Mouse (Mus musculus): Measurements from ENCODE around the gene Tas2r124. TPM values are rescaled to one million over a fixed set of nuclear protein-coding genes. Genes with fewer than 3 reads are reported as not detected.

Tas2r124 gene
- not detected in 2 replicates for polyA plus RNA-seq (2015; fragmentation: Nextera tagmentation; extraction: Ambion mirVana)

GRCm38 (mm10) chr6:132754430-132754829 lies at the start of gene Tas2r124:
Gene Tas2r124, plus strand, starts transcription at chr6:132754730.
- Histone ChIP-seq H3K27me3 (ENCODE audit: insufficient read depth, low read length) (no peaks in the 10 kb centered on the region), H3K4me3 (ENCODE audit: low read length) (no peak within 1 kb of the TSS), H3K27ac (ENCODE audit: low read length) (no peak within 1 kb of the TSS), H3K9ac (replicated peaks; ENCODE audit: low read length) (no peak within 1 kb of the TSS), H3K9me3 (ENCODE audit: low read length) (no peaks in the 10 kb centered on the region), H3K4me2 (replicated peaks; ENCODE audit: low read depth, low read length) (no peak within 1 kb of the TSS), H3K4me1 (ENCODE audit: insufficient read depth, low read length) (no peaks in the 10 kb centered on the region), H3K36me3 (ENCODE audit: insufficient read depth, low read length) (no peaks in the 10 kb centered on the region)
- 89% methylated on average over 1 of the region's 1 CpGs for WGBS
- ATAC-seq (ENCODE audit: low FRiP score, low TSS enrichment), result no peak

- Histone ChIP-seq H3K9ac (replicated peaks; ENCODE audit: low read length) (no peak within 1 kb of the TSS), H3K36me3 (ENCODE audit: insufficient read depth, low read length) (no peaks in the 10 kb centered on the region), H3K4me2 (replicated peaks; ENCODE audit: low read depth, low read length) (no peak within 1 kb of the TSS), H3K9me3 (ENCODE audit: low read length) (no peaks in the 10 kb centered on the region), H3K27me3 (ENCODE audit: insufficient read depth, low read length) (no peaks in the 10 kb centered on the region), H3K4me1 (ENCODE audit: insufficient read depth, low read length) (no peaks in the 10 kb centered on the region), H3K27ac (ENCODE audit: low read length) (no peak within 1 kb of the TSS), H3K4me3 (ENCODE audit: low read length) (no peak within 1 kb of the TSS)
- no peak for ATAC-seq (ENCODE audit: low FRiP score, low TSS enrichment)
- WGBS, result 86% methylated on average over 3 of the region's 3 CpGs
Observed at GRCm38 (mm10) chr6:132711828-132712227, 42.7 kb upstream of the Tas2r124 start, which contains the start of gene Tas2r122. Gene Tas2r122, minus strand, starts transcription at chr6:132711928.

GRCm38 (mm10) chr6:132737935-132738334 lies 16.6 kb upstream of the Tas2r124 start, which contains the start of gene Tas2r115:
Gene Tas2r115, minus strand, starts transcription at chr6:132738035.
- H3K4me2 ChIP-seq (replicated peaks; ENCODE audit: low read depth, low read length), result no peak within 1 kb of the TSS
- H3K27ac ChIP-seq (ENCODE audit: low read length), result no peak within 1 kb of the TSS
- ATAC-seq (ENCODE audit: low FRiP score, low TSS enrichment), result no peak
- H3K9ac ChIP-seq (replicated peaks; ENCODE audit: low read length), result no peak within 1 kb of the TSS
- no peaks in the 10 kb centered on the region for H3K36me3 ChIP-seq (ENCODE audit: insufficient read depth, low read length)
- H3K4me1 ChIP-seq (ENCODE audit: insufficient read depth, low read length), result no peaks in the 10 kb centered on the region
- H3K4me3 ChIP-seq (ENCODE audit: low read length), result no peak within 1 kb of the TSS
- H3K27me3 ChIP-seq (ENCODE audit: insufficient read depth, low read length), result no peaks in the 10 kb centered on the region
- H3K9me3 ChIP-seq (ENCODE audit: low read length), result no peaks in the 10 kb centered on the region
- WGBS, result 76% methylated on average over 2 of the region's 2 CpGs

- no peak overlapping the region for H3K4me3 ChIP-seq (ENCODE audit: low read length)
- ATAC-seq (ENCODE audit: low FRiP score, low TSS enrichment), result no peak
- no peaks in the 10 kb centered on the region for H3K36me3 ChIP-seq (ENCODE audit: insufficient read depth, low read length)
- H3K4me1 ChIP-seq (ENCODE audit: insufficient read depth, low read length), result no peaks in the 10 kb centered on the region
- WGBS, result 91% methylated on average over 2 of the region's 2 CpGs
- H3K4me2 ChIP-seq (replicated peaks; ENCODE audit: low read depth, low read length), result no peak overlapping the region
- H3K9me3 ChIP-seq (ENCODE audit: low read length), result no peaks in the 10 kb centered on the region
- no peak overlapping the region for H3K27ac ChIP-seq (ENCODE audit: low read length)
- H3K9ac ChIP-seq (replicated peaks; ENCODE audit: low read length), result no peak overlapping the region
- no peaks in the 10 kb centered on the region for H3K27me3 ChIP-seq (ENCODE audit: insufficient read depth, low read length)
Observed at GRCm38 (mm10) chr6:132750206-132750605, 4.3 kb upstream of the Tas2r124 start.

GRCm38 (mm10) chr6:132761831-132762230 lies 7.3 kb downstream of the Tas2r124 start, which contains the start of gene Tas2r102:
Gene Tas2r102, plus strand, starts transcription at chr6:132762131.
- Histone ChIP-seq H3K36me3 (ENCODE audit: insufficient read depth, low read length) (no peaks in the 10 kb centered on the region), H3K9me3 (ENCODE audit: low read length) (no peaks in the 10 kb centered on the region), H3K4me2 (replicated peaks; ENCODE audit: low read depth, low read length) (no peak within 1 kb of the TSS), H3K27ac (ENCODE audit: low read length) (no peak within 1 kb of the TSS), H3K4me3 (ENCODE audit: low read length) (no peak within 1 kb of the TSS), H3K4me1 (ENCODE audit: insufficient read depth, low read length) (no peaks in the 10 kb centered on the region), H3K27me3 (ENCODE audit: insufficient read depth, low read length) (no peaks in the 10 kb centered on the region), H3K9ac (replicated peaks; ENCODE audit: low read length) (no peak within 1 kb of the TSS)
- WGBS, result 89% methylated on average over 2 of the region's 2 CpGs
- no peak for ATAC-seq (ENCODE audit: low FRiP score, low TSS enrichment)

GRCm38 (mm10) chr6:132778062-132778461 lies 23.5 kb downstream of the Tas2r124 start, which contains the start of gene Tas2r136:
Gene Tas2r136, minus strand, starts transcription at chr6:132778162.
- no peaks in the 10 kb centered on the region for H3K9me3 ChIP-seq (ENCODE audit: low read length)
- no peak within 1 kb of the TSS for H3K4me3 ChIP-seq (ENCODE audit: low read length)
- H3K27ac ChIP-seq (ENCODE audit: low read length), result no peak within 1 kb of the TSS
- H3K4me1 ChIP-seq (ENCODE audit: insufficient read depth, low read length), result no peaks in the 10 kb centered on the region
- H3K9ac ChIP-seq (replicated peaks; ENCODE audit: low read length), result no peak within 1 kb of the TSS
- H3K4me2 ChIP-seq (replicated peaks; ENCODE audit: low read depth, low read length), result no peak within 1 kb of the TSS
- H3K36me3 ChIP-seq (ENCODE audit: insufficient read depth, low read length), result no peaks in the 10 kb centered on the region
- ATAC-seq (ENCODE audit: low FRiP score, low TSS enrichment), result no peak
- no peaks in the 10 kb centered on the region for H3K27me3 ChIP-seq (ENCODE audit: insufficient read depth, low read length)

GRCm38 (mm10) chr6:132795393-132795792 lies 40.9 kb downstream of the Tas2r124 start:
- peak; percentile 95 for ATAC-seq (ENCODE audit: low FRiP score, low TSS enrichment)
- Histone ChIP-seq H3K27ac (ENCODE audit: low read length) (0 out of 2 replicates have a peak overlapping the region, but pooled peaks have one; percentile 59), H3K4me3 (ENCODE audit: low read length) (no peak overlapping the region), H3K9ac (replicated peaks; ENCODE audit: low read length) (no peak overlapping the region), H3K36me3 (ENCODE audit: insufficient read depth, low read length) (no peaks in the 10 kb centered on the region), H3K4me2 (replicated peaks; ENCODE audit: low read depth, low read length) (no peak overlapping the region), H3K4me1 (ENCODE audit: insufficient read depth, low read length) (0 out of 2 replicates have a peak, but pooled peaks cover 2% of the 10 kb centered on the region), H3K27me3 (ENCODE audit: insufficient read depth, low read length) (no peaks in the 10 kb centered on the region), H3K9me3 (ENCODE audit: low read length) (peaks cover 21% of the 10 kb centered on the region)
- 9% methylated on average over 1 of the region's 1 CpGs for WGBS

GRCm38 (mm10) chr6:132802518-132802917 lies 48.0 kb downstream of the Tas2r124 start, which contains the start of gene Tas2r117:
Gene Tas2r117, plus strand, starts transcription at chr6:132802818.
- ATAC-seq (ENCODE audit: low FRiP score, low TSS enrichment), result no peak
- Histone ChIP-seq H3K9me3 (ENCODE audit: low read length) (no peaks in the 10 kb centered on the region), H3K4me1 (ENCODE audit: insufficient read depth, low read length) (no peaks in the 10 kb centered on the region), H3K27ac (ENCODE audit: low read length) (no peak within 1 kb of the TSS), H3K9ac (replicated peaks; ENCODE audit: low read length) (no peak within 1 kb of the TSS), H3K4me2 (replicated peaks; ENCODE audit: low read depth, low read length) (no peak within 1 kb of the TSS), H3K27me3 (ENCODE audit: insufficient read depth, low read length) (no peaks in the 10 kb centered on the region), H3K36me3 (ENCODE audit: insufficient read depth, low read length) (no peaks in the 10 kb centered on the region), H3K4me3 (ENCODE audit: low read length) (no peak within 1 kb of the TSS)
- 71% methylated on average over 1 of the region's 1 CpGs for WGBS

Other genes starting within 250 kb of the Tas2r124 start
- not detected in 2 replicates for gene Prh1, start 184.9 kb upstream of the Tas2r124 start, polyA plus RNA-seq (2015; fragmentation: Nextera tagmentation; extraction: Ambion mirVana)
- not detected in 2 replicates for gene Prp2, start 158.8 kb upstream of the Tas2r124 start, polyA plus RNA-seq (2015; fragmentation: Nextera tagmentation; extraction: Ambion mirVana)
- not detected in 2 replicates for gene A630073D07Rik, start 103.2 kb upstream of the Tas2r124 start, polyA plus RNA-seq (2015; fragmentation: Nextera tagmentation; extraction: Ambion mirVana)
- not detected in 2 replicates for gene Tas2r120, start 97.8 kb upstream of the Tas2r124 start, polyA plus RNA-seq (2015; fragmentation: Nextera tagmentation; extraction: Ambion mirVana)
- gene Tas2r121, start 53.7 kb upstream of the Tas2r124 start, polyA plus RNA-seq (2015; fragmentation: Nextera tagmentation; extraction: Ambion mirVana), result not detected in 2 replicates
- not detected in 2 replicates for gene Tas2r122, start 42.8 kb upstream of the Tas2r124 start, polyA plus RNA-seq (2015; fragmentation: Nextera tagmentation; extraction: Ambion mirVana)
- not detected in 2 replicates for gene Tas2r115, start 16.7 kb upstream of the Tas2r124 start, polyA plus RNA-seq (2015; fragmentation: Nextera tagmentation; extraction: Ambion mirVana)
- gene Tas2r102, start 7.4 kb downstream of the Tas2r124 start, polyA plus RNA-seq (2015; fragmentation: Nextera tagmentation; extraction: Ambion mirVana), result not detected in 2 replicates
- gene Tas2r136, start 23.4 kb downstream of the Tas2r124 start, polyA plus RNA-seq (2015; fragmentation: Nextera tagmentation; extraction: Ambion mirVana), result not detected in 2 replicates
- gene Tas2r117, start 48.1 kb downstream of the Tas2r124 start, polyA plus RNA-seq (2015; fragmentation: Nextera tagmentation; extraction: Ambion mirVana), result not detected in 2 replicates
- gene Tas2r123, start 92.4 kb downstream of the Tas2r124 start, polyA plus RNA-seq (2015; fragmentation: Nextera tagmentation; extraction: Ambion mirVana), result not detected in 2 replicates
- gene Tas2r116, start 100.7 kb downstream of the Tas2r124 start, polyA plus RNA-seq (2015; fragmentation: Nextera tagmentation; extraction: Ambion mirVana), result not detected in 2 replicates
- not detected in 2 replicates for gene Tas2r110, start 113.3 kb downstream of the Tas2r124 start, polyA plus RNA-seq (2015; fragmentation: Nextera tagmentation; extraction: Ambion mirVana)
- gene Tas2r113, start 138.3 kb downstream of the Tas2r124 start, polyA plus RNA-seq (2015; fragmentation: Nextera tagmentation; extraction: Ambion mirVana), result not detected in 2 replicates
- not detected in 2 replicates for gene Tas2r125, start 154.9 kb downstream of the Tas2r124 start, polyA plus RNA-seq (2015; fragmentation: Nextera tagmentation; extraction: Ambion mirVana)
- gene Tas2r129, start 196.4 kb downstream of the Tas2r124 start, polyA plus RNA-seq (2015; fragmentation: Nextera tagmentation; extraction: Ambion mirVana), result not detected in 2 replicates
- not detected in 2 replicates for gene Tas2r131, start 203.2 kb downstream of the Tas2r124 start, polyA plus RNA-seq (2015; fragmentation: Nextera tagmentation; extraction: Ambion mirVana)
- gene Tas2r109, start 226.2 kb downstream of the Tas2r124 start, polyA plus RNA-seq (2015; fragmentation: Nextera tagmentation; extraction: Ambion mirVana), result not detected in 2 replicates

All from kidney, embryonic 16.5 days (tissue).